Mouse (Mus musculus): Measurements from ENCODE around the gene Slc46a1. TPM values are rescaled to one million over a fixed set of nuclear protein-coding genes. Genes with fewer than 3 reads are reported as not detected.
A peak's percentile ranks its signal among the peaks of the same experiment; 100 is the strongest.

The Slc46a1 gene
- 12.2 and 13.3 TPM in 2 replicates for polyA plus RNA-seq (2015; fragmentation: Nextera tagmentation; extraction: Ambion mirVana)

GRCm38 (mm10) chr11:78465568-78466180 is at the start of gene Slc46a1:
TSS of gene Slc46a1 (plus strand) at chr11:78465697.
- no peaks in the 10 kb centered on the region for H3K27me3 ChIP-seq (replicated peaks)
- ATAC-seq = peak; percentile 93
- no peaks in the 10 kb centered on the region for H3K36me3 ChIP-seq
- peak within 1 kb of the TSS; percentile 68 for H3K4me3 ChIP-seq (replicated peaks)
- H3K4me2 ChIP-seq (replicated peaks) = peak within 1 kb of the TSS; percentile 90
- no peaks in the 10 kb centered on the region for H3K9me3 ChIP-seq
- 0% methylated on average over 41 of the region's 41 CpGs for WGBS
- peak within 1 kb of the TSS; percentile 75 for H3K9ac ChIP-seq
- H3K27ac ChIP-seq = peak within 1 kb of the TSS; percentile 89
- peaks cover 15% of the 10 kb centered on the region for H3K4me1 ChIP-seq (replicated peaks)

GRCm38 (mm10) chr11:78416854-78417253 is 48.6 kb upstream of the Slc46a1 start:
- Histone ChIP-seq H3K27me3 (replicated peaks) (0 out of 2 replicates have a peak, but pooled peaks cover 4% of the 10 kb centered on the region), H3K4me3 (replicated peaks) (no peak overlapping the region)
- 83% methylated on average over 6 of the region's 6 CpGs for WGBS

GRCm38 (mm10) chr11:78420263-78420889 is 45.1 kb upstream of the Slc46a1 start:
- H3K27me3 ChIP-seq (replicated peaks) = 0 out of 2 replicates have a peak, but pooled peaks cover 4% of the 10 kb centered on the region
- H3K4me2 ChIP-seq (replicated peaks) = no peak overlapping the region
- H3K27ac ChIP-seq = no peak overlapping the region
- H3K4me1 ChIP-seq (replicated peaks) = peaks cover 5% of the 10 kb centered on the region; the same call in 1 of the 2 replicates
- ATAC-seq = no peak
- H3K9me3 ChIP-seq = no peaks in the 10 kb centered on the region
- H3K4me3 ChIP-seq (replicated peaks) = no peak overlapping the region
- no peaks in the 10 kb centered on the region for H3K36me3 ChIP-seq
- WGBS = 60% methylated on average over 12 of the region's 12 CpGs
- H3K9ac ChIP-seq = no peak overlapping the region

More at GRCm38 (mm10) chr11:78416854-78417253, 48.6 kb upstream of the Slc46a1 start:
- H3K9ac ChIP-seq = no peak overlapping the region
- H3K4me1 ChIP-seq (replicated peaks) = no peaks in the 10 kb centered on the region
- H3K27ac ChIP-seq = no peak overlapping the region
- H3K36me3 ChIP-seq = no peaks in the 10 kb centered on the region
- H3K4me2 ChIP-seq (replicated peaks) = no peak overlapping the region
- no peaks in the 10 kb centered on the region for H3K9me3 ChIP-seq
- no peak for ATAC-seq

GRCm38 (mm10) chr11:78421201-78422009 is 44.1 kb upstream of the Slc46a1 start:
- no peak for ATAC-seq
- Histone ChIP-seq H3K9me3 (no peaks in the 10 kb centered on the region), H3K4me1 (replicated peaks) (peaks cover 5% of the 10 kb centered on the region; the same call in 1 of the 2 replicates), H3K27me3 (replicated peaks) (0 out of 2 replicates have a peak, but pooled peaks cover 4% of the 10 kb centered on the region), H3K4me2 (replicated peaks) (no peak overlapping the region), H3K4me3 (replicated peaks) (no peak overlapping the region), H3K9ac (no peak overlapping the region), H3K27ac (no peak overlapping the region; the same call in 1 of the 2 replicates), H3K36me3 (no peaks in the 10 kb centered on the region)
- 64% methylated on average over 13 of the region's 13 CpGs for WGBS

- 0 out of 2 replicates have a peak, but pooled peaks cover 4% of the 10 kb centered on the region for H3K27me3 ChIP-seq (replicated peaks)
- 23% methylated on average over 13 of the region's 13 CpGs for WGBS
- no peak within 1 kb of the TSS for H3K9ac ChIP-seq
- H3K27ac ChIP-seq = no peak within 1 kb of the TSS; the same call in 1 of the 2 replicates
- no peak within 1 kb of the TSS for H3K4me3 ChIP-seq (replicated peaks)
- H3K9me3 ChIP-seq = no peaks in the 10 kb centered on the region
- H3K4me1 ChIP-seq (replicated peaks) = peaks cover 5% of the 10 kb centered on the region; the same call in 1 of the 2 replicates
- H3K36me3 ChIP-seq = no peaks in the 10 kb centered on the region
- ATAC-seq = peak; percentile 31; the same call in 1 of the 2 replicates
- H3K4me2 ChIP-seq (replicated peaks) = peak within 1 kb of the TSS; percentile 30
These were observed 43.3 kb upstream of the Slc46a1 start, which contains the start of gene Slc13a2 for GRCm38 (mm10) chr11:78422055-78422819. TSS of gene Slc13a2 (minus strand) at chr11:78422217.

GRCm38 (mm10) chr11:78424352-78424751 is 41.1 kb upstream of the Slc46a1 start:
- no peak for ATAC-seq
- H3K4me1 ChIP-seq (replicated peaks) = peaks cover 5% of the 10 kb centered on the region; the same call in 1 of the 2 replicates
- H3K4me3 ChIP-seq (replicated peaks) = no peak overlapping the region
- H3K36me3 ChIP-seq = no peaks in the 10 kb centered on the region
- H3K27me3 ChIP-seq (replicated peaks) = 0 out of 2 replicates have a peak, but pooled peaks cover 4% of the 10 kb centered on the region
- H3K9ac ChIP-seq = no peak overlapping the region
- H3K4me2 ChIP-seq (replicated peaks) = no peak overlapping the region
- H3K9me3 ChIP-seq = no peaks in the 10 kb centered on the region
- H3K27ac ChIP-seq = no peak overlapping the region
- WGBS = 72% methylated on average over 2 of the region's 2 CpGs

GRCm38 (mm10) chr11:78425572-78425971 is 39.9 kb upstream of the Slc46a1 start:
- Histone ChIP-seq H3K4me2 (replicated peaks) (no peak overlapping the region), H3K36me3 (no peaks in the 10 kb centered on the region), H3K4me1 (replicated peaks) (peaks cover 5% of the 10 kb centered on the region; the same call in 1 of the 2 replicates), H3K9ac (no peak overlapping the region), H3K9me3 (no peaks in the 10 kb centered on the region), H3K4me3 (replicated peaks) (no peak overlapping the region), H3K27me3 (replicated peaks) (0 out of 2 replicates have a peak, but pooled peaks cover 4% of the 10 kb centered on the region), H3K27ac (no peak overlapping the region)
- 58% methylated on average over 1 of the region's 1 CpGs for WGBS
- ATAC-seq = no peak

- ATAC-seq = peak; percentile 61
- peaks cover 2% of the 10 kb centered on the region; the same call in 1 of the 2 replicates for H3K4me1 ChIP-seq (replicated peaks)
These were observed 37.8 kb upstream of the Slc46a1 start for GRCm38 (mm10) chr11:78427655-78428054.

GRCm38 (mm10) chr11:78428309-78428708 is 37.2 kb upstream of the Slc46a1 start:
- no peak overlapping the region for H3K4me3 ChIP-seq (replicated peaks)
- H3K27ac ChIP-seq = no peak overlapping the region
- no peaks in the 10 kb centered on the region for H3K9me3 ChIP-seq
- 68% methylated on average over 5 of the region's 5 CpGs for WGBS
- no peak overlapping the region for H3K4me2 ChIP-seq (replicated peaks)
- ATAC-seq = no peak
- H3K36me3 ChIP-seq = no peaks in the 10 kb centered on the region
- peaks cover 2% of the 10 kb centered on the region; the same call in 1 of the 2 replicates for H3K4me1 ChIP-seq (replicated peaks)
- no peaks in the 10 kb centered on the region for H3K27me3 ChIP-seq (replicated peaks)
- no peak overlapping the region for H3K9ac ChIP-seq

More at GRCm38 (mm10) chr11:78427655-78428054, 37.8 kb upstream of the Slc46a1 start:
- Histone ChIP-seq H3K27ac (no peak overlapping the region; the same call in 1 of the 2 replicates), H3K9me3 (no peaks in the 10 kb centered on the region), H3K27me3 (replicated peaks) (no peaks in the 10 kb centered on the region), H3K36me3 (no peaks in the 10 kb centered on the region), H3K4me3 (replicated peaks) (no peak overlapping the region), H3K4me2 (replicated peaks) (no peak overlapping the region), H3K9ac (no peak overlapping the region)
- WGBS = 75% methylated on average over 6 of the region's 6 CpGs

- no peak for ATAC-seq
- Histone ChIP-seq H3K4me1 (replicated peaks) (peaks cover 13% of the 10 kb centered on the region), H3K4me3 (replicated peaks) (no peak overlapping the region), H3K4me2 (replicated peaks) (no peak overlapping the region), H3K27ac (peak overlapping the region; percentile 48; the same call in 1 of the 2 replicates), H3K9ac (no peak overlapping the region), H3K27me3 (replicated peaks) (no peaks in the 10 kb centered on the region), H3K9me3 (no peaks in the 10 kb centered on the region), H3K36me3 (no peaks in the 10 kb centered on the region)
- 53% methylated on average over 11 of the region's 11 CpGs for WGBS
These were observed 35.2 kb upstream of the Slc46a1 start for GRCm38 (mm10) chr11:78430195-78430878.

GRCm38 (mm10) chr11:78431176-78431575 is 34.3 kb upstream of the Slc46a1 start:
- 73% methylated on average over 10 of the region's 10 CpGs for WGBS
- no peak for ATAC-seq
- 0 out of 2 replicates have a peak overlapping the region, but pooled peaks have one; percentile 48 for H3K27ac ChIP-seq
- no peaks in the 10 kb centered on the region for H3K36me3 ChIP-seq
- H3K9me3 ChIP-seq = no peaks in the 10 kb centered on the region
- no peak overlapping the region for H3K9ac ChIP-seq
- peaks cover 18% of the 10 kb centered on the region for H3K4me1 ChIP-seq (replicated peaks)
- H3K27me3 ChIP-seq (replicated peaks) = no peaks in the 10 kb centered on the region
- no peak overlapping the region for H3K4me3 ChIP-seq (replicated peaks)
- no peak overlapping the region for H3K4me2 ChIP-seq (replicated peaks)
